Mouse (Mus musculus) forebrain, embryonic 14.5 days (tissue): ENCODE measurements around the gene Dnlz. TPM values are rescaled to one million over a fixed set of nuclear protein-coding genes. Genes with fewer than 3 reads are reported as not detected.

ENCODE experiments used
- ATAC-seq: fragments of 200-750 bp; cut with Nextera tagmentation; 2 replicates; pipeline ENCODE4 v1.8.0; 2017; ENCODE audit warnings: mild to moderate bottlenecking, moderate library complexity
- DNase-seq: peaks from one replicate; pipeline ENCODE4 v3.0.0-alpha.2; 2015; ENCODE audit warnings: low spot score
- H3K27ac ChIP-seq: fragments of 300-500 bp; sonication (generic); 2 replicates; pipeline ENCODE4 v1.5.1; 2014; ENCODE audit warnings: low read depth, mild to moderate bottlenecking, control low read depth, low read length, moderate library complexity
- H3K27me3 ChIP-seq: fragments of 300-500 bp; sonication (generic); replicated peaks from 2 replicates; pipeline ENCODE4 v1.6.1; 2014; ENCODE audit warnings: low read length, control low read depth, mixed read lengths; ENCODE audit not compliant: control insufficient read depth, insufficient read depth
- H3K36me3 ChIP-seq: fragments of 300-500 bp; sonication (generic); 2 replicates; pipeline ENCODE4 v1.6.1; 2014; ENCODE audit warnings: low read length, control low read depth; ENCODE audit not compliant: control insufficient read depth, insufficient read depth
- H3K4me1 ChIP-seq: fragments of 300-500 bp; sonication (generic); 2 replicates; pipeline ENCODE4 v1.6.1; 2014; ENCODE audit warnings: antibody characterized with exemption, low read length, control low read depth; ENCODE audit not compliant: control insufficient read depth, insufficient read depth
- H3K4me2 ChIP-seq: fragments of 300-500 bp; sonication (generic); 2 replicates; pipeline ENCODE4 v1.6.1; 2014; ENCODE audit warnings: mild to moderate bottlenecking, control low read depth, low read length
- H3K4me3 ChIP-seq: fragments of 300-500 bp; sonication (generic); 2 replicates; pipeline ENCODE4 v1.5.1; 2014; ENCODE audit warnings: low read depth, low read length, control low read depth
- H3K9ac ChIP-seq: fragments of 300-500 bp; sonication (generic); 2 replicates; pipeline ENCODE4 v1.6.1; 2014; ENCODE audit warnings: mild to moderate bottlenecking, low read length, control low read depth, moderate library complexity
- H3K9me3 ChIP-seq: fragments of 300-500 bp; sonication (generic); replicated peaks from 2 replicates; pipeline ENCODE4 v1.6.1; 2016; ENCODE audit warnings: low read length, control low read depth, mixed read lengths; ENCODE audit not compliant: control insufficient read depth
- WGBS: fragments of 180-500 bp; shearing (Covaris S2); extraction: QIAGEN DNeasy Blood & Tissue Kit; methylation state at CpG from one replicate; pipeline ENCODE4 v1.1.7; 2014; 5-methylcytosine and 5-hydroxymethylcytosine counted together
- polyA plus RNA-seq: library from polyadenylated mRNA; unstranded; fragments of >200 nt; fragmentation: Nextera tagmentation; extraction: Ambion mirVana; gene quantifications from 2 replicates; pipeline ENCODE4 v1.2.1, GENCODE M21; 2014

Gene Dnlz
- polyA plus RNA-seq, 1 experiment from 2014 or later: 33.1 TPM

GRCm38 (mm10) chr2:26362991-26363390 is 11.1 kb upstream of the Dnlz start:
- H3K4me1 ChIP-seq: no peaks in the 10 kb centered on the region
- no peak overlapping the region for H3K9ac ChIP-seq
- ATAC-seq (no peak), DNase-seq (no peak)
- 84% methylated on average over 5 of the region's 5 CpGs for WGBS
- no peaks in the 10 kb centered on the region for H3K27me3 ChIP-seq
- no peak overlapping the region for H3K4me2 ChIP-seq
- H3K27ac ChIP-seq: no peak overlapping the region
- H3K36me3 ChIP-seq: peaks cover 55% of the 10 kb centered on the region
- H3K4me3 ChIP-seq: no peak overlapping the region
- no peaks in the 10 kb centered on the region for H3K9me3 ChIP-seq

- no peak for ATAC-seq
- Histone ChIP-seq H3K27me3 (no peaks in the 10 kb centered on the region), H3K4me3 (no peak within 1 kb of the TSS), H3K27ac (no peak within 1 kb of the TSS), H3K9ac (no peak within 1 kb of the TSS), H3K4me1 (no peaks in the 10 kb centered on the region), H3K36me3 (peaks cover 33% of the 10 kb centered on the region), H3K9me3 (no peaks in the 10 kb centered on the region), H3K4me2 (no peak within 1 kb of the TSS)
- DNase-seq: no peak
- WGBS: 62% methylated on average over 3 of the region's 3 CpGs
Observed at GRCm38 (mm10) chr2:26360772-26361171, 8.9 kb upstream of the Dnlz start, which contains the start of gene Card9. Card9 (minus strand) TSS chr2:26360918.

- Histone ChIP-seq H3K4me2 (no peak overlapping the region), H3K4me1 (no peaks in the 10 kb centered on the region), H3K4me3 (no peak overlapping the region), H3K27me3 (no peaks in the 10 kb centered on the region), H3K36me3 (peaks cover 25% of the 10 kb centered on the region), H3K27ac (no peak overlapping the region), H3K9me3 (no peaks in the 10 kb centered on the region), H3K9ac (no peak overlapping the region)
- 84% methylated on average over 6 of the region's 6 CpGs for WGBS
- DNase-seq (no peak), ATAC-seq (no peak)
Observed at GRCm38 (mm10) chr2:26359983-26360382, 8.1 kb upstream of the Dnlz start.

GRCm38 (mm10) chr2:26358667-26359320 is 6.9 kb upstream of the Dnlz start:
- DNase-seq (no peak), ATAC-seq (no peak)
- Histone ChIP-seq H3K4me3 (no peak overlapping the region), H3K36me3 (peaks cover 13% of the 10 kb centered on the region; the same call in 1 of the 2 replicates), H3K27me3 (no peaks in the 10 kb centered on the region), H3K4me2 (no peak overlapping the region), H3K9me3 (no peaks in the 10 kb centered on the region), H3K9ac (no peak overlapping the region), H3K27ac (no peak overlapping the region), H3K4me1 (no peaks in the 10 kb centered on the region)
- WGBS: 90% methylated on average over 13 of the region's 13 CpGs

- H3K27me3 ChIP-seq: no peaks in the 10 kb centered on the region
- no peaks in the 10 kb centered on the region for H3K9me3 ChIP-seq
- no peak overlapping the region for H3K27ac ChIP-seq
- WGBS: 43% methylated on average over 15 of the region's 15 CpGs
- no peak overlapping the region for H3K4me3 ChIP-seq
- H3K4me1 ChIP-seq: peaks cover 7% of the 10 kb centered on the region
- DNase-seq (no peak), ATAC-seq (no peak)
- H3K36me3 ChIP-seq: 0 out of 2 replicates have a peak, but pooled peaks cover 4% of the 10 kb centered on the region
- H3K9ac ChIP-seq: no peak overlapping the region
- H3K4me2 ChIP-seq: no peak overlapping the region
Observed at GRCm38 (mm10) chr2:26357484-26357883, 5.6 kb upstream of the Dnlz start.

- Histone ChIP-seq H3K4me2 (no peak overlapping the region), H3K27me3 (no peaks in the 10 kb centered on the region), H3K4me1 (peaks cover 7% of the 10 kb centered on the region), H3K36me3 (no peaks in the 10 kb centered on the region), H3K27ac (no peak overlapping the region), H3K9me3 (no peaks in the 10 kb centered on the region), H3K4me3 (no peak overlapping the region), H3K9ac (no peak overlapping the region)
- ATAC-seq (no peak), DNase-seq (no peak)
- 76% methylated on average over 7 of the region's 7 CpGs for WGBS
Observed at GRCm38 (mm10) chr2:26356678-26357077, 4.8 kb upstream of the Dnlz start.

- WGBS: 77% methylated on average over 4 of the region's 4 CpGs
- ATAC-seq (no peak), DNase-seq (no peak)
- Histone ChIP-seq H3K27me3 (no peaks in the 10 kb centered on the region), H3K9me3 (no peaks in the 10 kb centered on the region), H3K4me2 (no peak overlapping the region), H3K9ac (no peak overlapping the region), H3K4me1 (peaks cover 8% of the 10 kb centered on the region), H3K4me3 (no peak overlapping the region), H3K27ac (no peak overlapping the region), H3K36me3 (no peaks in the 10 kb centered on the region)
Observed at GRCm38 (mm10) chr2:26356231-26356630, 4.3 kb upstream of the Dnlz start.

GRCm38 (mm10) chr2:26354401-26354800 is 2.5 kb upstream of the Dnlz start:
- 89% methylated on average over 4 of the region's 4 CpGs for WGBS
- Histone ChIP-seq H3K4me2 (no peak overlapping the region), H3K4me3 (no peak overlapping the region), H3K36me3 (peaks cover 11% of the 10 kb centered on the region), H3K4me1 (peaks cover 15% of the 10 kb centered on the region), H3K9ac (no peak overlapping the region), H3K27ac (no peak overlapping the region), H3K9me3 (no peaks in the 10 kb centered on the region), H3K27me3 (no peaks in the 10 kb centered on the region)
- DNase-seq (no peak), ATAC-seq (no peak)

- WGBS: 90% methylated on average over 11 of the region's 11 CpGs
- H3K4me1 ChIP-seq: peaks cover 15% of the 10 kb centered on the region
- H3K36me3 ChIP-seq: peaks cover 22% of the 10 kb centered on the region
- ATAC-seq: no peak
- H3K4me2 ChIP-seq: peak overlapping the region; percentile 95
- peak overlapping the region; percentile 82 for H3K4me3 ChIP-seq
- H3K27ac ChIP-seq: no peak overlapping the region
- H3K27me3 ChIP-seq: no peaks in the 10 kb centered on the region
- peak overlapping the region; percentile 91 for H3K9ac ChIP-seq
- no peak for DNase-seq
- no peaks in the 10 kb centered on the region for H3K9me3 ChIP-seq
Observed at GRCm38 (mm10) chr2:26353066-26353980, 1.4 kb upstream of the Dnlz start.
